Mouse (Mus musculus) E14TG2a.4 (cell line): ENCODE measurements at regions not wholly inside any gene's neighbourhood (a gene's known extent, or its start where the extent isn't known, plus 50 kb on each side); places are given as distances from the start of the nearest gene placed in this dataset.

ENCODE experiments used
- CTCF ChIP-seq: conservative IDR thresholded peaks from 2 replicates; pipeline ENCODE4 v1.5.1; 2014; ENCODE audit warnings: low read length
- NANOG ChIP-seq: IDR thresholded peaks from 2 replicates; pipeline ENCODE4 v1.6.1; 2014; ENCODE audit warnings: borderline replicate concordance, low read length, mixed read lengths
- POU5F1 ChIP-seq: IDR thresholded peaks from 2 replicates; pipeline ENCODE4 v1.6.1; 2014; ENCODE audit warnings: low read length, borderline replicate concordance

DNA sequence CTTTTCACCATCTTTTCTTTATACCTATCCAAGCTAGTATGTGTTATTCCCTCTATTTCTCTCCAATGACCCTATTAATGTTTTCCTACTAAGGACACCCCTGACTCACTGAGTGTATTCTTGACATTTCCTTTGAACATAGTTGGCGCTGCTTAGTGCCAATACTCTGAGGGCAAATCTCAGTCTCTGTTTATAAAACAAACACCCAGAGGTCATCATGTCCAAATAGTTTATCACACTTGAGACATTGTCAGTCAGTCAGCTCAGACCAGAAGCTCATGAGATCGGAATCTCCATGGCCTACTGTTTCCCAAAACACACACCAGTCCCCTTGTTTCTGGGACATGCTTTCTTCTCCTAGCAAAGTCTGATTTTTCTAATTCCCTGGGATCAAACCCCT lies 100.9 kb downstream of the Fbxo4 start:
- TF ChIP-seq CTCF (no peak), POU5F1 (no peak), NANOG (no peak)
